Mouse (Mus musculus): ENCODE data around the gene Chst11. TPM values are rescaled to one million over a fixed set of nuclear protein-coding genes. Genes with fewer than 3 reads are reported as not detected.

Gene Chst11
- polyA plus RNA-seq, 1 experiment, result 9.6 TPM

GRCm38 (mm10) chr10:83140258-83140936, 155.1 kb downstream of the Chst11 start:
- no peak for DNase-seq (ENCODE audit: low read depth)

- no peak for DNase-seq (ENCODE audit: low read depth)
Measured at GRCm38 (mm10) chr10:83141434-83141833, 156.1 kb downstream of the Chst11 start.

DNA sequence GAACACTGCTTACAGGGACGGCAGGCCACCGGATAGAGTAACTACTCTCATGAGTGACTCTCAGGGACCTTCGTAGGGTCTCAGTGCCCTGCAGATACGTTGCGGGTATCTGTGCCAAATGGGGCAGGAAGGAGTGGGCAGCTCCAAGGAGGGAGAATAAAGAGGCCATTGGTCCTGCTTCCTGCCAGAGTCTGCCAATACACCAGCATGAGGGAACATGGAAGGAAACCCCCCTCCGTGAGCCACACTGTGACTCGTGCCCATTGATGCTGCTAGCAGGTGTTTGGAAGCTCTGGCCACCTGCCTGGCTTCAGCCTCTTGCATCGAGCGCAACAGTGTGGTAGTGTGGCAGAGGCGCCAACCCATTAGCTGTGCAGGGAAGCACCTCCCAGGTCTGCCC, 157.8 kb downstream of the Chst11 start:
- DNase-seq (ENCODE audit: low read depth), result no peak

DNA sequence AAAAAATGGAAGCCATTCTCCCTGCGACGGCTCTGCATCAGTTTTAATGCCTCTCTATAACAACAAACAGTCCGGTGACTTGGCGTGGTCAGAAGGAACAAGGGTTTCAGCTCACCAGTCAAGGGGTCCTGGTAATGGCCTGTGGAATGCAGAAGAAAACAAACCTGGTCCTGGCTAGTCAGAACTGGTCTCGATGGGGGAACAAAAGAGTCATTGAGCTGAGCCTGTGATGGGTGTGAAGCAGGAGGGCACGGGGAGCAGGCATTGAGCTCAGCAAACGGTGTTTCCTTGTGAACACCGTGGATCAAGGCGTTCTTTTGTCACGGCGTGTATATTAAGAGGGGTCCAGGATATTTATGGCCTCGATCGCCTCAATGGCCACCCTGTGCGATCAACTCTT, 160.5 kb downstream of the Chst11 start:
- no peak for DNase-seq (ENCODE audit: low read depth)

- no peak for DNase-seq (ENCODE audit: low read depth)
Measured at GRCm38 (mm10) chr10:83149342-83150178, 164.3 kb downstream of the Chst11 start.

- no peak for DNase-seq (ENCODE audit: low read depth)
Measured at GRCm38 (mm10) chr10:83150587-83150986, 165.3 kb downstream of the Chst11 start.

GRCm38 (mm10) chr10:83151362-83151761, 166.1 kb downstream of the Chst11 start:
- no peak for DNase-seq (ENCODE audit: low read depth)

DNA sequence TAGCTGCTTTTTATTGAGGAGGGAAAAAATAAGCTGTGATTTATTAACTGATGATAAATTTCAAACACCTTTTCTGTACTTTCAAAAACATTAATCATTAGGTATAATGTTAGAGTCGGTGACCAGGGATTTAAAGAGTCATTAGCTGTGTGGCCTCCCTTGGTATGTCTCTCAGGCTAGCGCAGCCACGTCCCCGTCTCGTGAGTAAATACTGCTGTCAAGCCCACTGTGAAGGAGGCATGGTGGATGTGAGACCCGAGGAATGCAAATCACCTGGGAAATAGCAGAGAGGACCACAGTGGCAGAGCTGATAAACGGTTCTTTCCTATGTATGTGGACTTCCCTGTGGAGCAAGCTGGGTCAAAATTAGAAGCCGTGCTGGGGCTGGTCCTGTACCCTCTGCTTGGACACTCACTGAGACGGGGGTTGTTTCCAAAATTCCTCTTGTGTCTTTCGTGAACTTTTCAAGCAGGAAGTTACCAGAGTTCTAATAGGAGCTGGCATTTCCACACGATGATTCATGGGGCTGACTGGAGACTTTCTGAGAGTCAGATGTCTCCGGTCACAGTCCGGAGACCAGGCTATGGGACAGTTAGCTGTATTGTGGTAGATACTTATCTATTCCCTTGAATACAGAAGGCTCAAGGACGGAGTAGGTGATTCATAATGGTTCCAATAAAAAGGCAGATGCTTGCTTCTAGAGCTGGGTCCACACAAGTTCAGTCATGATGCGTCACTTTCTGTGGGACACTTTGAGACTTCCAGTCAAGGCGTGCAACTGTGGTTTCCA, 166.8 kb downstream of the Chst11 start:
- DNase-seq (ENCODE audit: low read depth), result no peak

DNA sequence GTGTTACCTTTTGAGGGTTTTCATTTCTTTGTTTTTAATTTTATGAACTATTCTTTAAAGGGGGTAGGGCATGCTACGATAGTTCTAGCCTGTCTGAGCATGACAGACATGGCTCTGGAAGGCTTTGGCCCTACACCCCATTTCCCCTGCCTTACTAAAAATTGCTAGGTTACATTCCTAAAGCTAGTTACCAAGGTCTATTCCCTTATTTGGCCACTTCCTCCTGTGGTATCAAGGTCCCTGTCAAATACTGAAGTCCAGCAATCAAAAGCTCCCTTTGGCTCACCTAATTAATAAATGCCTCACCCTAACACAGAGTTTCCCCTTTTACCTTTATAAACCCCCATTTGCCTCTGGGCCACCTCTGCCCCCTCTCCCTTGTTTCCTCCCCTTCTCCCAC, 167.4 kb downstream of the Chst11 start:
- DNase-seq (ENCODE audit: low read depth), result no peak

DNA sequence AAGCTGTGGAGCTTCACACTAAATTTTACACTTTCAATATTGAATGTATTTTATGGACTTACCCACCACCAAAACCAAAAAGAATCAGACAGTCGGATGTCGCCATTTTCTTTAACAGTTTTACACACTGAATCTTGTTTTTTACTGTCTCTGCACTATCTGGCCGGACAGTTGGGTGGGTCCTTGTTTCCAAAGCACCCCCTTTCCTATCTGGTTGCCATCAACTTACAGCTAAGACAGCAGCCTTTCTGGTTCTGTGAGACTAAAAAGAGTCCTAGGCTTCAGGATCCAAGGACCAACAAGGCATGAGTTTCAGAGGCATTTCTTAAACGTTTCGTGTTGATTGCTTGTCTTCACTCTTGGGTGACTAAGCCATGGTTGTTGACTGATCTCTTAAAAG, 168.1 kb downstream of the Chst11 start:
- DNase-seq (ENCODE audit: low read depth), result no peak

DNA sequence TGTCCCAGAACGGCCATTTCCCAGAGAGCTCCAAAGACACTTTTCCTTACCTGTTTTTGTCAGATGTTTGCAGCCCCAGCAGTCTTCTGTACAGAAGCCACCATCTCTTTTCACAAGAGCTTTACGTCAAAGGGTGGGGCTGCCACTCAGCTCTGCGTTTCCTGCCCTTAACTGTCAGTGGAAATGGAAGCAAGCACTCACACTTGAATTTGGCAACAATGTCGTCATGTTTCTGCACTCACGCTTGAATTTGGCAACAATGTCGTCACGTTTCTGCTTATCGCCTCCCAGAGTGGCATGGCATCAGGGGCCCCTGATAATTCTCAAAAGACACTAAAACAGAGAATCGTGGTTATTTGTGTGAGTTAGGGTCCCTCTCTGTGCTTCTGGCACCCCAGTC, 168.6 kb downstream of the Chst11 start:
- DNase-seq (ENCODE audit: low read depth), result no peak

DNA sequence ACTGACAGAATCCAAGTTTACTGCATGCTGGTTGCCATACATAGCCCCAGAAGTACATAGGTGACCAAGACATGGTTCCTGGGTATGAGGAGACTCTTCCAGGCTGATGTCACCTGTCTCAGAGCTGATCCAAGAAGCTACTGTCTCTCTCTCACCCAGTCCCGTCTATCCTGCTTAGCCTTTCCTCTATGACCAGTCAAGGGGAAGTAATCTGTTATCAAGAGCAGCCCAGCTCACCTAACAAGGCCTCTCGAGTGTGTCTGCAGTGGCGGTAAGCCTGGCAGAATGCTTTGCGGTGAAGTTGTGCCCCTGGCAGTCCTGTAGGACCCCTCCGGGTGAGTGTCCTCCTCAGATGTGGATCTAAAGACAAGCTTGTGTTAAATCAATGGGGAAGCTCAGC, 172.0 kb downstream of the Chst11 start:
- no peak for DNase-seq (ENCODE audit: low read depth)

GRCm38 (mm10) chr10:83158322-83158721, 173.0 kb downstream of the Chst11 start:
- no peak for DNase-seq (ENCODE audit: low read depth)

GRCm38 (mm10) chr10:83159229-83159628, 173.9 kb downstream of the Chst11 start:
- DNase-seq (ENCODE audit: low read depth), result no peak

GRCm38 (mm10) chr10:83161656-83162365, 176.5 kb downstream of the Chst11 start:
- DNase-seq (ENCODE audit: low read depth), result no peak

DNA sequence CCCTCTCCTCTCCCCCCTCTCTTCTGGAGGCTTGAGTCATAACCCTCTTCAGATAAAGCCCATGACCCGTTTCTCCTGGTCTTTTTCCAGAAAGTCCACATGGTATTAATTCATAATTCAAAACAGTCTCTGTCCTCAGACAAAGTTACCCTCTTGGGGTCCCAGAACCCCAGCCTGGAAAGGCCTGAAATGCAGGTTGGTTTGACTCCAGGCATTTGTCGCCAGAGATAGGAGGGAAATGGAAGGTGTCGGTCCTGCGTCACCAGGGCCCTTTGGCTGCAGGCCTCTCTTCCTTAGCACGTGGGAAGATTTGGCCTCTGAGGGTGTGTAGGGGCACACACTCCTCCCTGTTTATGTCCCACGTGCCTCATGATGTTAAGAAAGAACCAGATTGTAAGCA, 178.6 kb downstream of the Chst11 start:
- no peak for DNase-seq (ENCODE audit: low read depth)

DNA sequence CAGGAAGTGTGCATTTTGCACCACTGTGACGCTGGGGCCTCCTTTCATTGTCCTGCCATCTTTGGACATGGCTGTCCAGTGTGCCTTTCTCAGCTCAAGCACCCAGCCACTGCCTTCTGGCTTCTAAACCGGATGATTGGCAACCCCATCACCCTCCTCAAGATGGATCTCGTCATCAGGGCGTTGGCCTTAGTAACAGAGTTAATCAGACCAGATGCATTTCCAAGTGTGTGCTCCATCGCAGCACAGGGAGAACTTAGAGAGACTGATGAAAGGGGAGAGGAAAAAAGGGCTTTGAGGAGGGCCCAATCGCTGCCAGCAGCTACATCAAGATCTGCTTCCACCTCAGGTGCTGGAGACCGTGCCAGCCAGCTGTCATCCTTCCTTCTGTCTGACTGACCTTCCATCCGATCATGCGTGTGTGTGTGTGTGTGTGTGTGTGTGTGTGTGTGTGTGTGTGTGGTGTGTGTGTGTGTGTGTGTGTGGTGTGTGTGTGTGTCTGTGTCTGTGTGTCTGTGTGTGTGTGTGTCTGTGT, 179.7 kb downstream of the Chst11 start:
- no peak for DNase-seq (ENCODE audit: low read depth)

- DNase-seq (ENCODE audit: low read depth), result peak; percentile 63
Measured at GRCm38 (mm10) chr10:83165521-83166243, 180.4 kb downstream of the Chst11 start.

GRCm38 (mm10) chr10:83166272-83166671, 181.0 kb downstream of the Chst11 start:
- no peak for DNase-seq (ENCODE audit: low read depth)

DNA sequence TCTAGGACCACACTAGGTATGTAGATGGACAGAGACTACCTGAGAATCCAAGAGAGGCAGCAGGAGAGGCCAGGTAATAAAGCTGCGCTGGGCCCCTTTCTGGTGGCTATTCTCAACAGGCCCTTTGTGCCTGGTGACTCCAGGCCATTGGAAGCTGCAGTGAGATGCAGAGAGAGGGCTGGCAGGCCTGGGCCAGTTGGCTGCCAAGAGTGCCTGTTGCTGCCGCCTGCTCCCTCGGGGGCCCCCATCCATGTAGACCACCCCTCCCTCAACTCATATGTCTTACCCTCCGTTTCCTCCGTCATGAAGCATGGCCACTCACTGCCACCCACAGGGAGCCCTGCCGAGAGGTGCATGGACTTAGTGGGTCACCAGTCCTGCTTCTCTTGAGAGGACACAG, 182.2 kb downstream of the Chst11 start:
- DNase-seq (ENCODE audit: low read depth), result no peak
